Mouse (Mus musculus): ENCODE results near the gene Castor2. TPM values are rescaled to one million over a fixed set of nuclear protein-coding genes. Genes with fewer than 3 reads are reported as not detected.
A peak's percentile ranks its signal among the peaks of the same experiment; 100 is the strongest.

Gene Castor2
- total RNA-seq, 2 experiments from 2014 or later = 1.2 to 3.0 TPM

GRCm38 (mm10) chr5:134101322-134101721, 1.8 kb downstream of the Castor2 start:
- no peak for ATAC-seq (replicated peaks; ENCODE audit: poor library complexity, severe bottlenecking)

DNA sequence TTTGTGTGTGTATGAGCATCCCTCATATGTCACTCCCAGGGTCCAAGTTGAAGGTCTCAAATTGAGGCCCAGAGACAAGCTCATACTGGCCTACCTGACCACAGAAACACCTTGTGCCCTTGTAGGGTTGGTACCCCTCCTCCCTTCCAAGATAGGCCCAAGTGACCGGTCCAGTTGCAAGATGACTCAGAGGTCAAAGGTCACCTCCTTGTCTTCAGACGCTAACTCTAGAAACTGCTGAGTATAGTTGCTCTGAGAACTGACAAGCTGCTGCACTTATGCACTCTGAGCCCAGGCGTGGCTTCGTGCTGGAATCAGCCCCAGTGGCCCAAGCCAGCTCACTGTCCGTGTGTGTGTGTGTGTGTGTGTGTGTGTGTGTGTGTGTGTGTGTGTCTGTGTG, 2.4 kb downstream of the Castor2 start:
- no peak for ATAC-seq (replicated peaks; ENCODE audit: poor library complexity, severe bottlenecking)

DNA sequence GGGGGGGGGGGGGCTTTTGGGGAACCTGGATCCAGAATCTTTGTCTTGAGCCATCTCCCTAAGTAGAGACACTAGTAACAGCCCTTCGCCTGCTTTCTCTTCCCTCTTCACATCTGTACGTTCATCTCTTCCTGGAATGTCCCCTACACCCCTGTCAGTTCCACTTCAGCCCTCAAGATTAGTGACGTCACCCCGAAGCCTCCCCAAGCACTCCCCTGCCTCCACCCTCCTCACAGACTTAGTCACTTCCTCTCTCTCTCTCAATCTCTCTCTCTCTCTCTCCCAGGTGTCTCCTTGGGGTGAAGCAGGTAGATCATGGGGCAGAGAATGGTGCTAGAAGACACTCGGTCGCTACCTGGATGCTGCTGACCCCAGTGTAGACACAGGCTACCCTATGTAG, 3.2 kb downstream of the Castor2 start:
- ATAC-seq (replicated peaks; ENCODE audit: poor library complexity, severe bottlenecking) = peak; percentile 51

GRCm38 (mm10) chr5:134105829-134106228, 6.3 kb downstream of the Castor2 start:
- ATAC-seq (replicated peaks; ENCODE audit: poor library complexity, severe bottlenecking) = peak; percentile 69

DNA sequence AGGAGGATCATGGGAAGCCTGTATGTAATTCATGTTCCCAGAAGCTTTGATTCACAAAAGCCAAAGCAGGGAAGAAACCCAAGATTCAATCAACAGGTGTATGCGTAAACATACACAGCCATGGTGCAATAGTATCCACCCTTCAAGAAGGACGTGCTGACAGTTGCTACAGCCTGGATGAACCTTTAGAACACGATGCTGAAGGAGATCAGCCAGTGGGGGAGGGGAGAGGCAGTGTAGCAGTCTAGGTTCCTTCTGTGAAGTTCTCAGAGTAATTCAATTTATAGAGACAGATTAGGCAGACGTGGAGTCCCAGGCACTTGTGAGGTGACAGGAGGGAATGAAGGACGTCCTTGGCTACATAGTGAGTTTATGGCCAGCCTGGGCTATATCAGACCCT, 15.5 kb downstream of the Castor2 start:
- 0 out of 2 replicates have a peak, but pooled peaks have one; percentile 7 for ATAC-seq (replicated peaks; ENCODE audit: poor library complexity, severe bottlenecking)

DNA sequence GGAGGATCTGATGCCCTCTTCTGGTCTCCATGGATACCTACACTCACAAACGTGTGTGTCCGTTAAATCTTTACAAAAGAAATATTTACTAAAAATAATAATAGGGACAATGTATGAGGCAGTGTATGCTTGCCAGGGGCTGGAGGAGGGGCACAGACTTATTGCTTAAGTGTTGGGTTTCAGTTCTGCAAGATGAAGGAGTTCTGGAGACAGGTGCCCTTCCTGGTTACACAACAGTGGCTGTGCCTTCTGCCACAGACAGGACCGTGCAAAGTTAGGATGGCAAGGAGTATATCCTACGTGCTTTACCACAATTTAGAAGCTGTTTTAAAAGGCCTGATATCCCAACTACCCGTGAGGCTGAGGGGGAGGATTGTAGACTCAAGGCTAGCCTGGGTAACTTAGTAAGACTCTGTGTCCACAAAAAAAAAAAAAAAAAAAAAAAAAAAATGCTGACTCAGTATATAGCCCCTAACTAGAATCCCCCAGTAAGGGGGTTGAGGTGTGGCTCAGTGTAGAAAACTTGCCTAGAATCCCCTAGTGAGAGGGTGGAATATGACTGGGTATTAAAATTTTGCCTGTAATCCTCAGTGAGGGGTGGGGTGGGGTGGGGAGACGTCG, 16.2 kb downstream of the Castor2 start:
- ATAC-seq (replicated peaks; ENCODE audit: poor library complexity, severe bottlenecking) = peak; percentile 96

DNA sequence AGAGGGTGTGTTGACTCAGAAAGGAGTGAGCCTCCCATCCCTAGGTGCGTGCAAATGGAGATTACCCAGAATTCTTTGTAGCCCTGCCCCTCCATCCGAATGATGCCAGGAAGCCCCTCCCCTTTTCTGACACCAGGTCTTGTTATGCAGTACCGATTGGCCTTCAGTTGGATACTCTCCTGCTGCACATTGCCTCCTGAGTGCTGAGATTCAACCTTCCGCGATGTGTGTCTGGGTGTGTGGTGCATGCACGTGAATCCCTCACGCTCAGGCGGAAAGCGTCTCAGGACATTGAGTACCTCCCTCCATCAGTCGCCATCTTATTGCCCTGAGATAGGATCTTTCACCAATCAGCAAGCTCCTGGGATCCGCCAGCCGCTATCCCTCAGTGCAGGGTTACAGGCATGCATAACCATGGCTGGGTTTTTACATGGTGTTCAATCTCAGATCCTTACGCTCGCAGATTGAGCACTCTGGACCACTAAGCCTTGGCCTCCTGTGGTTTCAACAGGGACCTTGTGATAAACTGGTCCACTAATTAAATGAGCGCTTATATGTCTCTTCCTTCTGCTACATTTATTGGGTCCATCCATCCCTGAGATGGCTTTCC, 19.4 kb downstream of the Castor2 start:
- ATAC-seq (replicated peaks; ENCODE audit: poor library complexity, severe bottlenecking) = no peak

GRCm38 (mm10) chr5:134119481-134120120, 20.1 kb downstream of the Castor2 start:
- no peak for ATAC-seq (replicated peaks; ENCODE audit: poor library complexity, severe bottlenecking)

DNA sequence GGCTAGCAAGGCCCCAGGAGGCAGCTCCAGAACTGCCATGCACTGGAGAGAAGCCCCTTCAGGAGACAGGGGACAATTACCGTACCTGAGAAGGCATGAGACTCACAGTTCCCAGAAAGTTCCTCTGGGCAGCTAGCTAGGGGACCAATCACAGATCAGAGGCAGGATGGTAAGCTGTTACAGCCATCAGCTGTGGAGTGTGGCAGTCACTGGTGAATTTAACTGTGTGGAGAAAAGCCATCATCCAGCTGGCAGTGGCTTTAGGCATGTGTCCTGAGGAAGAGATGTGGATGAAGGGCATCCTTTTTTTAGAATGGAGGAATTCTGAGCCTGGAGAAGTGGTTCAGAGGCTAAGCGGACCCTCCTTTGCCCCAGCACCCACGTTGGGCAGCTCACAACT, 20.6 kb downstream of the Castor2 start:
- ATAC-seq (replicated peaks; ENCODE audit: poor library complexity, severe bottlenecking) = no peak

- ATAC-seq (replicated peaks; ENCODE audit: poor library complexity, severe bottlenecking) = peak; percentile 77
Measured at GRCm38 (mm10) chr5:134121138-134121892, 21.8 kb downstream of the Castor2 start.

DNA sequence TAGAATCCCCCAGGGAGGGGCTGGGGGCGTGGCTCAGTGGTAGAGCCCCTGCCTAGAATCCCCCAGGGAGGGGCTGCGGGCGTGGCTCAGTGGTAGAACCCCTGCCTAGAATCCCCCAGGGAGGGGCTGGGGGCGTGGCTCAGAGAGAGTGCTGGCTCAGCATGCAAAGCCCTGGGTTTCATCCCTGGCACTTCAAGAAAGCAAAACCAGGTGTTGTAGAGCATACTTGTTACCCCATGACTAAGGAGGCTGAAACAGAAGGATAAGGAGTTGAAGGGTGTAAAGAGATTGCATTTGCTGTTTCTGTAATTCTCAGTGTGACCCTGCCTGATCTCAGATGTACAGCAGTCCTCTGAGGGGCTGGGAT, 22.4 kb downstream of the Castor2 start:
- no peak for ATAC-seq (replicated peaks; ENCODE audit: poor library complexity, severe bottlenecking)

GRCm38 (mm10) chr5:134123846-134124245, 24.3 kb downstream of the Castor2 start:
- ATAC-seq (replicated peaks; ENCODE audit: poor library complexity, severe bottlenecking) = no peak

DNA sequence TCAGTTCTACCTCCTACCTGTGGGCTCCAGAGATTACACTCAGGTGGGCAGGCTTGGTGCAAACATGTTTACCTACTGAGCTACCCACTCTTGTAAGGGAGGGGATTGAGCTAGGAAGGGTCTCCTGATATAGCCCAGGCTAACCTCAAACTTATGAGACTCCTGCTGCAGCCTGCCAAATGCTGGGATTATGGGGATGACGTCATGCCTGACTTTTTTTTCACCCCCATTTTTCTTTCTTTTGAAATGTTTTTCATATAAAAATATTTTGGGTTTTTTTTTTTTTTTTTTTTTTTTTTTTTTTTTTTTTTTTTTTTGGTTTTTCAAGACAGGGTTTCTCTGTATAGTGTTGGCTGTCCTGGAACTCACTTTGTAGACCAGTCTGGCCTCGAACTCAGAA, 26.7 kb downstream of the Castor2 start:
- no peak for ATAC-seq (replicated peaks; ENCODE audit: poor library complexity, severe bottlenecking)

DNA sequence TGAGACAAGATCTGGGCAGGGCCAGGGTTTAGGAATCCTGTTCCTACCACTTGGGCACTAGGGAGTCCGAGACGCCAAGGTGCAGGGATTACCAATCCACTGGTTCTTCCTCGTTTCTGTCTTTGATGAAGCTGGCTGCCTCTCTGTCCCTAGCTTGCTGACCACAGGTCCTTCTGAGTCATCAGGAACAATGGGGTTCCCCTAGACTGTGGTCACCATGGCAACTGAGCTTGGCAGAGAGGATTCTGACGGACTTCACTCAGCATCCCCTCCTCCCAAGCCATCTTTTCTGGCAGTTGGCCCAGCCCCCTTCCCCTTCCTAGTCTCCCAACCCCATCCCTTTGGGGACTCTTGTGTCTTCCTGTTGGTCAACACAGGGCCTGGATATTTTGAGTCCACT, 32.1 kb downstream of the Castor2 start:
- ATAC-seq (replicated peaks; ENCODE audit: poor library complexity, severe bottlenecking) = peak; percentile 66

GRCm38 (mm10) chr5:134136022-134136421, 36.5 kb downstream of the Castor2 start:
- no peak for ATAC-seq (replicated peaks; ENCODE audit: poor library complexity, severe bottlenecking)

GRCm38 (mm10) chr5:134137933-134138332, 38.4 kb downstream of the Castor2 start:
- ATAC-seq (replicated peaks; ENCODE audit: poor library complexity, severe bottlenecking) = no peak

DNA sequence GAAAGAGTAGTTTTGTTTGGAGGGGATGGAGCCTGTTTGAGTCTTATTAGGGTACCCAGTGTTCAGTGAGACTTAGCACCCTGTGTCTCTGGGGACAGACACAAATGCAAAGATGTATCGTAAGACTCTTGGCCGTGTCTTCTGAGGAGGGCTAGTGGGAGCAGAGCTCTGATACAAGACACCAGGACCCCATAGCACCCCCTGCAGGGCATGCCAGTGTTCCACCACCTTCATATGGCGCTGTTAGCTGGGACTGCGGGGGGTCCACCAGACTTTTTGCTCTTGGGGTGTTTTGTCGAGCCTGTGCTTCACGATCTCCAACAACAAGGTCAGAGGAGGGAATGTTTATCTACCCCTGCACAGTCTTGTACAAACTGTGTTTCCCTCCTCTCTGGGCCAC, 39.9 kb downstream of the Castor2 start:
- no peak for ATAC-seq (replicated peaks; ENCODE audit: poor library complexity, severe bottlenecking)

DNA sequence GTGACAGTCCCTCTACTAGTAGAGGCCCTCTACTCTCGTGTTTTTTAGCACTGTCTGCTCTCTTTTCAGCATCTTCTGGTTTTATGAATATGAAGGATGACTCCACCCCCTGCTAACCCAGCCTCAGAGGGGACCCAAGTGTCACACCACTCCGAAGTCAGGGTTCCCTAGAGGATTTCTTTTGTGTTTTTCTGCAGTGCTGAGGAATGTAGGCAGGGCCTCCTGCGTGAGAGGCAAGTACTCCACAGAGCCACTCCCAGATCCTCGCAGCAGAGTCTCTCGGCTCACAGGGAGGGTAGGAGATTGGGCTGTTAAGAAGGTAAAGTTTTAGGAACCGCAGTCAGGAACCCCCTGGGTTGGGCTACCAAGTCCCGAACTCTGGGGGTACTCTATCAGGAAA, 41.7 kb downstream of the Castor2 start:
- ATAC-seq (replicated peaks; ENCODE audit: poor library complexity, severe bottlenecking) = no peak

DNA sequence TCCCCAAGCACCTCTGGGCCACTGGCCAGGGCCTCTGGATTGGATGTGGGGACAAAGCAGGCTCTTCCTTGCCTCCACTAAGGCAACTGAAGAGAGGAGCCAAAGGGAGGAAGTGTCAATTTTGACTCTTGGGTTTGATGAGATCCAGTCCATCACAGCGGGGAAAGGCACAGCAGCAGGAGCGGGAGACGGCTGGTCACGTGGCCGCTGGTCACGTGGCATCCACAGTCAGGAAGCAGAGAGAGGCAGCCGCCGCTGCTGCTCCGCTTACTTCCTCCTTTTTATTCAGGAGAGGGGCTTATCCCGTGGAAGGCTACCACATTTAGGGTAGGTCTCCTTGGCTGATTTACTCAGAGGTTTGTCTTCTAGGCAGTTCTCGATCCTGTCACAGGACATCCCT, 42.9 kb downstream of the Castor2 start:
- ATAC-seq (replicated peaks; ENCODE audit: poor library complexity, severe bottlenecking) = no peak

GRCm38 (mm10) chr5:134144986-134145385, 45.5 kb downstream of the Castor2 start:
- ATAC-seq (replicated peaks; ENCODE audit: poor library complexity, severe bottlenecking) = no peak

DNA sequence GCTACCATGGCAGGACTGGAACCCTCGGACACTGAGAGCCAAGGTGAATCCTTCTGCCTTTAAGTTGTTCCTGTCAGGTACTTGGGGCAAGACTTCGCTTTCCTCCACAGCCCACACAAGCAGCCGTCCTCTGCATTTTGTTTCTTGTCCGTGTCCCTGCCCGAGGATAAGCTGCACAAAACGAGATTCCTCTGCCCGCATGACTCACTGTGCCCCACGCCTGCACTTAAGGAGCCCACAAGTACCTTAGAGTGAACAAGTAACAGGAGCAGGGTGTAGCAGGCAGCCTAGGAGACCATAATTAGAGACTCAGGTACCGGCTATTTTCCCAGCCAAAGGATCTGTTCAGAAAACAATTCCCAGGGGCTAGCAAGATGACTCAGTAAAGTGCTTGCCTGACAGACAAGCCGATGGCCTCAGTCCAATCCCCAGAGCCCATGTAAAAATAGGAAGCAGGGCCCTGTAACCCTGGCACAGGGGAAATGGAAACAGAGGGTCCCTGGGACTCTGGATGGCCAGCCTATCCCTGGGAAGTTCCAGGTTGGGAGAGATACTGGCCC, 47.8 kb downstream of the Castor2 start:
- ATAC-seq (replicated peaks; ENCODE audit: poor library complexity, severe bottlenecking) = no peak
